Mouse (Mus musculus) liver, embryonic 13.5 days (tissue): ENCODE results near the gene Polr3g. TPM values are rescaled to one million over a fixed set of nuclear protein-coding genes. Genes with fewer than 3 reads are reported as not detected.
"Not testable (repeated sequence)": the region's sequence is repeated elsewhere in the genome, so short reads cannot be mapped to it uniquely, and the experiment has no call there.

Experiments
- ATAC-seq: fragments of 200-750 bp; cut with Nextera tagmentation; 2 replicates; pipeline ENCODE4 v1.8.0; 2017; ENCODE audit warnings: low read depth, mild to moderate bottlenecking, moderate number of reproducible peaks, moderate library complexity
- DNase-seq: peaks from one replicate; pipeline ENCODE4 v3.0.0; 2022
- H3K27ac ChIP-seq: fragments of 300-500 bp; sonication (generic); 2 replicates; pipeline ENCODE4 v1.5.1; 2015; ENCODE audit warnings: moderate library complexity, mild to moderate bottlenecking, inconsistent platforms
- H3K27me3 ChIP-seq: fragments of 300-500 bp; sonication (generic); 2 replicates; pipeline ENCODE4 v1.6.1; 2015; ENCODE audit warnings: mild to moderate bottlenecking, inconsistent platforms
- H3K36me3 ChIP-seq: fragments of 300-500 bp; sonication (generic); 2 replicates; pipeline ENCODE4 v1.6.1; 2015; ENCODE audit warnings: mild to moderate bottlenecking, inconsistent platforms
- H3K4me1 ChIP-seq: fragments of 300-500 bp; sonication (generic); replicated peaks from 2 replicates; pipeline ENCODE4 v1.6.1; 2015; ENCODE audit warnings: inconsistent platforms
- H3K4me2 ChIP-seq: fragments of 300-500 bp; sonication (generic); 2 replicates; pipeline ENCODE4 v1.6.1; 2015; ENCODE audit warnings: inconsistent platforms, mild to moderate bottlenecking, moderate library complexity
- H3K4me3 ChIP-seq: fragments of 300-500 bp; sonication (generic); replicated peaks from 2 replicates; pipeline ENCODE4 v1.5.1; 2015; ENCODE audit warnings: mild to moderate bottlenecking, inconsistent platforms
- H3K9ac ChIP-seq: fragments of 300-500 bp; sonication (generic); 2 replicates; pipeline ENCODE4 v1.6.1; 2015; ENCODE audit warnings: mild to moderate bottlenecking, inconsistent platforms
- H3K9me3 ChIP-seq: fragments of 300-500 bp; sonication (generic); replicated peaks from 2 replicates; pipeline ENCODE4 v1.6.1; 2016; ENCODE audit warnings: inconsistent platforms
- whole genome bisulfite sequencing: fragments of 180-500 bp; shearing (Covaris S2); methylation state at CpG from one replicate; pipeline ENCODE4 v1.1.7; 2015; ENCODE audit not compliant: insufficient replicate concordance; 5-methylcytosine and 5-hydroxymethylcytosine counted together
- polyA plus RNA-seq: library from polyadenylated mRNA; unstranded; fragments of >200 nt; fragmentation: Nextera tagmentation; extraction: Ambion mirVana; gene quantifications from 2 replicates; pipeline ENCODE4 v1.2.1, GENCODE M21; 2015

The Polr3g gene
- polyA plus RNA-seq, 1 experiment from 2014 or later = 13.6 TPM

GRCm38 (mm10) chr13:81656091-81656850 lies 54.5 kb downstream of the Polr3g start:
- Histone ChIP-seq H3K9ac (peak overlapping the region; percentile 78), H3K4me1 (peaks cover 43% of the 10 kb centered on the region), H3K27ac (peak overlapping the region; percentile 94), H3K4me3 (peak overlapping the region; percentile 89), H3K9me3 (no peaks in the 10 kb centered on the region), H3K4me2 (peak overlapping the region; percentile 81), H3K27me3 (no peaks in the 10 kb centered on the region), H3K36me3 (0 out of 2 replicates have a peak, but pooled peaks cover 7% of the 10 kb centered on the region)
- 64% methylated on average over 14 of the region's 14 CpGs for WGBS
- ATAC-seq (no peak), DNase-seq (no peak)

- 11% methylated on average over 5 of the region's 6 CpGs for WGBS
- Histone ChIP-seq H3K4me2 (peak overlapping the region; percentile 45), H3K9ac (0 out of 2 replicates have a peak overlapping the region, but pooled peaks have one; percentile 33), H3K27ac (peak overlapping the region; percentile 34; the same call in 1 of the 2 replicates), H3K4me1 (peaks cover 45% of the 10 kb centered on the region)
- H3K9me3 ChIP-seq, DNase-seq, H3K4me3 ChIP-seq, H3K36me3 ChIP-seq, H3K27me3 ChIP-seq: not testable (repeated sequence)
- ATAC-seq = peak; percentile 58
Observed at GRCm38 (mm10) chr13:81650382-81650781, 60.4 kb downstream of the Polr3g start.

GRCm38 (mm10) chr13:81646348-81646747 lies 64.5 kb downstream of the Polr3g start:
- Histone ChIP-seq H3K27ac (peak overlapping the region; percentile 81), H3K4me3 (no peak overlapping the region), H3K4me1 (peaks cover 72% of the 10 kb centered on the region), H3K27me3 (no peaks in the 10 kb centered on the region), H3K9me3 (no peaks in the 10 kb centered on the region), H3K36me3 (no peaks in the 10 kb centered on the region), H3K4me2 (peak overlapping the region; percentile 32; the same call in 1 of the 2 replicates), H3K9ac (no peak overlapping the region)
- no peak for DNase-seq
- peak; percentile 30; the same call in 1 of the 2 replicates for ATAC-seq
- WGBS = 22% methylated on average over 6 of the region's 6 CpGs

GRCm38 (mm10) chr13:81644047-81644565 lies 66.7 kb downstream of the Polr3g start:
- DNase-seq = no peak
- Histone ChIP-seq H3K27ac (peak overlapping the region; percentile 93; the same call in 1 of the 2 replicates), H3K36me3 (no peaks in the 10 kb centered on the region), H3K4me1 (peaks cover 74% of the 10 kb centered on the region), H3K4me2 (no peak overlapping the region), H3K27me3 (no peaks in the 10 kb centered on the region), H3K9me3 (no peaks in the 10 kb centered on the region), H3K9ac (no peak overlapping the region), H3K4me3 (no peak overlapping the region)
- ATAC-seq = no peak
- WGBS = 88% methylated on average over 11 of the region's 11 CpGs

- Histone ChIP-seq H3K4me1 (peaks cover 68% of the 10 kb centered on the region), H3K27me3 (no peaks in the 10 kb centered on the region), H3K4me3 (peak overlapping the region; percentile 29), H3K9me3 (no peaks in the 10 kb centered on the region), H3K4me2 (peak overlapping the region; percentile 63), H3K27ac (peak overlapping the region; percentile 93), H3K9ac (peak overlapping the region; percentile 41; the same call in 1 of the 2 replicates), H3K36me3 (no peaks in the 10 kb centered on the region)
- 12% methylated on average over 7 of the region's 7 CpGs for WGBS
- DNase-seq = peak; percentile 67
- ATAC-seq = peak; percentile 98
Observed at GRCm38 (mm10) chr13:81642491-81643149, 68.2 kb downstream of the Polr3g start.

- Histone ChIP-seq H3K9ac (no peak overlapping the region), H3K27ac (peak overlapping the region; percentile 60), H3K4me3 (no peak overlapping the region), H3K4me1 (peaks cover 59% of the 10 kb centered on the region), H3K9me3 (no peaks in the 10 kb centered on the region), H3K36me3 (no peaks in the 10 kb centered on the region), H3K4me2 (peak overlapping the region; percentile 25), H3K27me3 (no peaks in the 10 kb centered on the region; the same call in 1 of the 2 replicates)
- whole genome bisulfite sequencing = 31% methylated on average over 8 of the region's 8 CpGs
- DNase-seq (no peak), ATAC-seq (no peak)
Observed at GRCm38 (mm10) chr13:81641289-81642045, 69.3 kb downstream of the Polr3g start.

- no peak for DNase-seq
- H3K27ac ChIP-seq = no peak overlapping the region; the same call in 1 of the 2 replicates
- H3K9me3 ChIP-seq = no peaks in the 10 kb centered on the region
- H3K4me2 ChIP-seq = no peak overlapping the region
- peaks cover 54% of the 10 kb centered on the region for H3K4me1 ChIP-seq
- no peaks in the 10 kb centered on the region for H3K36me3 ChIP-seq
- peaks cover 3% of the 10 kb centered on the region for H3K27me3 ChIP-seq
- H3K9ac ChIP-seq = no peak overlapping the region
- H3K4me3 ChIP-seq = no peak overlapping the region
- no peak for ATAC-seq
- WGBS = 58% methylated on average over 6 of the region's 6 CpGs
Observed at GRCm38 (mm10) chr13:81640881-81641280, 69.9 kb downstream of the Polr3g start.

- peaks cover 15% of the 10 kb centered on the region for H3K27me3 ChIP-seq
- WGBS = 46% methylated on average over 4 of the region's 4 CpGs
- no peak for ATAC-seq
- no peak overlapping the region for H3K27ac ChIP-seq
- H3K4me3 ChIP-seq = no peak overlapping the region
- H3K4me1 ChIP-seq = peaks cover 43% of the 10 kb centered on the region
- H3K4me2 ChIP-seq = no peak overlapping the region
- no peaks in the 10 kb centered on the region for H3K9me3 ChIP-seq
- DNase-seq = no peak
- H3K36me3 ChIP-seq = no peaks in the 10 kb centered on the region
- no peak overlapping the region for H3K9ac ChIP-seq
Observed at GRCm38 (mm10) chr13:81639624-81640023, 71.2 kb downstream of the Polr3g start.

- H3K9ac ChIP-seq = no peak within 1 kb of the TSS
- peak within 1 kb of the TSS; percentile 46 for H3K4me2 ChIP-seq
- H3K27ac ChIP-seq = no peak within 1 kb of the TSS
- H3K27me3 ChIP-seq = peaks cover 65% of the 10 kb centered on the region
- WGBS = 4% methylated on average over 42 of the region's 42 CpGs
- DNase-seq (peak; percentile 29), ATAC-seq (peak; percentile 86)
- H3K9me3 ChIP-seq = no peaks in the 10 kb centered on the region
- peaks cover 6% of the 10 kb centered on the region; the same call in 1 of the 2 replicates for H3K4me1 ChIP-seq
- peak within 1 kb of the TSS; percentile 35 for H3K4me3 ChIP-seq
- no peaks in the 10 kb centered on the region for H3K36me3 ChIP-seq
Observed at GRCm38 (mm10) chr13:81632720-81633415, 77.9 kb downstream of the Polr3g start, which contains the start of gene Adgrv1. Gene Adgrv1 (minus strand): TSS chr13:81633154.

GRCm38 (mm10) chr13:81630566-81630965 lies 80.2 kb downstream of the Polr3g start:
- DNase-seq (no peak), ATAC-seq (no peak)
- Histone ChIP-seq H3K9me3 (no peaks in the 10 kb centered on the region), H3K9ac (no peak overlapping the region), H3K4me2 (no peak overlapping the region), H3K4me1 (peaks cover 6% of the 10 kb centered on the region; the same call in 1 of the 2 replicates), H3K27ac (no peak overlapping the region), H3K4me3 (no peak overlapping the region), H3K36me3 (no peaks in the 10 kb centered on the region), H3K27me3 (peaks cover 60% of the 10 kb centered on the region)
- WGBS = 67% methylated on average over 5 of the region's 5 CpGs
